Mouse (Mus musculus) testis, adult 2 months (tissue): ENCODE data around the gene Homer1. TPM values are rescaled to one million over a fixed set of nuclear protein-coding genes. Genes with fewer than 3 reads are reported as not detected.
A peak's percentile ranks its signal among the peaks of the same experiment; 100 is the strongest.

Experiments used
- H3K27ac ChIP-seq: fragments of 200-500 bp; 2 replicates; pipeline ENCODE4 v1.5.1; 2012; ENCODE audit warnings: low read depth, low read length; ENCODE audit not compliant: control insufficient read depth, insufficient read depth
- H3K27me3 ChIP-seq: fragments of 200-500 bp; 2 replicates; pipeline ENCODE4 v1.6.1; 2012; ENCODE audit warnings: mild to moderate bottlenecking, low read length, moderate library complexity; ENCODE audit not compliant: control insufficient read depth, insufficient read depth
- H3K36me3 ChIP-seq: fragments of 200-500 bp; 2 replicates; pipeline ENCODE4 v1.6.1; 2012; ENCODE audit warnings: mild to moderate bottlenecking, low read length; ENCODE audit not compliant: control insufficient read depth, insufficient read depth
- H3K4me1 ChIP-seq: fragments of 200-500 bp; 2 replicates; pipeline ENCODE4 v1.6.1; 2012; ENCODE audit warnings: low read length; ENCODE audit not compliant: control insufficient read depth, insufficient read depth
- H3K4me3 ChIP-seq: fragments of 200-500 bp; 2 replicates; pipeline ENCODE4 v1.5.1; 2012; ENCODE audit warnings: low read depth, mild to moderate bottlenecking, low read length, moderate library complexity, mixed read lengths; ENCODE audit not compliant: control insufficient read depth
- CTCF ChIP-seq: fragments of 200-500 bp; IDR thresholded peaks from 2 replicates; pipeline ENCODE4 v1.5.1; 2012; ENCODE audit warnings: low read depth, mild to moderate bottlenecking, inconsistent platforms, low read length, moderate library complexity; ENCODE audit not compliant: control insufficient read depth, insufficient read depth, insufficient replicate concordance
- POLR2A ChIP-seq: fragments of 200-500 bp; IDR thresholded peaks from 2 replicates; pipeline ENCODE4 v1.6.1; 2012; ENCODE audit warnings: low read depth, mild to moderate bottlenecking, inconsistent platforms, low read length, moderate library complexity; ENCODE audit not compliant: control insufficient read depth
- polyA plus RNA-seq: library from polyadenylated mRNA; depleted of rRNA; stranded (reverse); fragments of >200 nt; gene quantifications from 2 replicates; pipeline ENCODE4 v1.2.3, GENCODE M21; 2012

Homer1 gene
- polyA plus RNA-seq, 1 experiment: 4.7 TPM

DNA sequence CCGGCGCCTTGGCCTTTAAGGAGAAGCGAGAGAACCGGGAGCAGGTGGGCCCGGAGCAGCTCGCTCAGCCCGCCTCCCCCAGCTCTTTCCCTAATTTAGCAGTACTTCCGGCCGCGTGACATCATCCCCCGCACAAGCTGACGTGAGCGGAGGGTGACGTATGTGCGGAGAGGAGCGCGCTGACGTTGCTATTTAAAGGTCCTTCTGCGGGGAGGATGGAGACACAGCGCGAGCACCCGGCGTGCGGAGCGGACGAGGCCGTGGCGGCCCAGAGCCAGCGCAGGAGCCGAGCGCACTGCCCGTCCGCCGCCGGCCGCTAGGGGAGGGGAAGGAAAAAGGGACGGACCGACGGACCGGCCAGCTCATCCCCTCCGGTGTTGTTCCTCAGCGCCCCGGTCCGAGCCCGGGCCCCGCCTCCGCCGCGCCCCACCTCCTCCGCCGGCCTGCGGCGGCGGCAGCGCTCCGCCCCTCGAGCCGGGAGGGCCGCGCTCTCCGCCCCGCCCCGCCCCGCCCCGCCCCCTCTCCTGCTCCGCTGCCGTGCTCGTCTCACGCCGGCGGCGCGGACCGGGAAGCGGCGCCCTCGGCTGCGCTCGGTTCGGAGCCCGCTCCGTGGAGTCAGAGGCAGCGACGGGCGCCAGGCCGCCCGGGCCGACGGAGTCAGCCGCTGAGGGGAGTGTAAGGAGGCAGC is 4.3 kb downstream of the Homer1 start:
- peak overlapping the region; percentile 94 for H3K4me3 ChIP-seq
- no peaks in the 10 kb centered on the region for H3K36me3 ChIP-seq
- no peaks in the 10 kb centered on the region for H3K27me3 ChIP-seq
- H3K27ac ChIP-seq: peak overlapping the region; percentile 89
- peaks cover 5% of the 10 kb centered on the region for H3K4me1 ChIP-seq
- TF ChIP-seq POLR2A (peak; percentile 85; the same call in 1 of the 2 replicates), CTCF (peak; percentile 33; the same call in 1 of the 2 replicates)

DNA sequence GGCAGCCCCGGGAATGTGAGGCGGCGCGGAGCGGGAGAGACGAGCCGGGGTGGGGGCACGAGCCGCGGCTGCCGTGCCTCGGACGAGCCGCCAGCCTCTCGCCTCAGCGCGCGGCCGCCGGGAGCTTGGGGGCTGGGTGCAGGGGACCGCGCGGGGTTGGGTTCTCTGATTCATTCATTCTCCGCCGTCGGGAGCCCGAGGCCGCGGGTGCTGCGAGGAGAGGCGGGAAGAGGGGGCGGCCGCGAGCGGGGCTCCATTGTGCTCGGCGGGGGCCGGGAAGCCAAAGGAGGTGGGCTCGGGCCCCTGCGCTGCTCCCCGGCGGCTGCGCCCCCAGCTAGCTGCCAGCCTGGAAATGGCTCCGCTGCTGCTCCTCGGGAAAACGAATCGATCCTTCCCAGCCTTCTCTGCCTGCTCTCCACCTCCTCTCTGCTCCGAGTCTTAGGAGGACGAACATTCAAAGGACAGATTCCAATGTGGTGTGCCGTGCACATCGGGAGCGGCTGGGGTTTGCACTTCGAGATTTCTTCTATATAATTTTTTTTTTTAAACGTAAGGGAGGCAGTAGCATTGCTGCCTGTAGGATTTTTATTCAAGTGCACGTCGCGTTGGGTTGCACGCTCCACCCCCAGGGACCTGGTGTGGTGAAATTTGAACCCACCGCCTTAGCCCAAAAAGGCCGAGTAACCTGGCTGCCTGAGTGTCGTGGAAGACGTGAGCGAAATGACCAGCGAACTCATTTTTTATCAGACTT is 5.0 kb downstream of the Homer1 start:
- peak overlapping the region; percentile 94 for H3K4me3 ChIP-seq
- no peaks in the 10 kb centered on the region for H3K36me3 ChIP-seq
- TF ChIP-seq CTCF (no peak), POLR2A (no peak)
- H3K4me1 ChIP-seq: peaks cover 5% of the 10 kb centered on the region
- H3K27ac ChIP-seq: peak overlapping the region; percentile 89
- H3K27me3 ChIP-seq: no peaks in the 10 kb centered on the region

DNA sequence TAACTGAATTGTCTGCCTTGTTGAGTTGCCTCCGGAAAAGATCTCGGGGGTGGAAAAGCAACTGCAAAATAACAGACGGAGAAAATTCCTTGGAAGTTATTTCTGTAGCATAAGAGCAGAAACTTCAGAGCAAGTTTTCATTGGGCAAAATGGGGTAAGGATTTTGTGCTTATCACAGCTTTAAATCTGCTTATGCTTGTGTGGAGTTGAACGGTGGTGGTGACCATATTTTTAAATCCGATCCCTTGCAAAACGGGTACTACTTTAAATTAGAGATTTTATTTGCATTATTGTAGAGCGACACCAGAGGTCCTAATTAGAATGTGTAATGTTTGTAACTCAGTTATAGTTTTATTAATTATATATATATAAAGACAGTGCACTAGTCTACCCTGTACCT is 5.7 kb downstream of the Homer1 start:
- TF ChIP-seq POLR2A: no peak
- no peak for TF ChIP-seq CTCF
- peak overlapping the region; percentile 94 for H3K4me3 ChIP-seq
- H3K27ac ChIP-seq: peak overlapping the region; percentile 8; the same call in 1 of the 2 replicates
- H3K36me3 ChIP-seq: no peaks in the 10 kb centered on the region
- peaks cover 5% of the 10 kb centered on the region for H3K4me1 ChIP-seq
- no peaks in the 10 kb centered on the region for H3K27me3 ChIP-seq

GRCm38 (mm10) chr13:93305636-93306035 is 6.2 kb downstream of the Homer1 start:
- Histone ChIP-seq H3K4me1 (peaks cover 5% of the 10 kb centered on the region), H3K4me3 (peak overlapping the region; percentile 27; the same call in 1 of the 2 replicates), H3K27ac (no peak overlapping the region), H3K27me3 (no peaks in the 10 kb centered on the region), H3K36me3 (no peaks in the 10 kb centered on the region)
- TF ChIP-seq POLR2A: no peak
- no peak for TF ChIP-seq CTCF

DNA sequence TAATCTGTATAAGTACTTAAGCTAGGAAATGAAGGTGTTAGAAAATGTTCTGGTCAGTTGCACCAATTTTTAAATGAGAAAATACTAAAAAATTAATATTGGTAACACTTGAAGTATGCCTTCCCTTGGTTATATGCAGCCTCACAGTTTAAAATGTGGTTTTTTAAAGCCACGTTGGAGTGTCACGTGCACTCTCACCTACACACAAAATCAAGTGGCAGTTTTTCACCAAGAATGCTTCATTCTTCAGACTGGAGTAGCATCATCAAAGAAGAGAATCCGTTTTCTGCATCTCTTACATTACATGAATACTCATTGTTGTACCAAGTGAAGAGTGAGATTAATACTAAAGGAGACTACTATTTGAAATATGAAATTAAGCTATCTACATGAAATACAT is 7.1 kb downstream of the Homer1 start:
- Histone ChIP-seq H3K4me3 (no peak overlapping the region), H3K27ac (no peak overlapping the region), H3K4me1 (peaks cover 5% of the 10 kb centered on the region)

GRCm38 (mm10) chr13:93307700-93308099 is 8.3 kb downstream of the Homer1 start:
- Histone ChIP-seq H3K36me3 (no peaks in the 10 kb centered on the region), H3K27me3 (no peaks in the 10 kb centered on the region), H3K4me3 (no peak overlapping the region), H3K4me1 (peaks cover 5% of the 10 kb centered on the region), H3K27ac (no peak overlapping the region)
- TF ChIP-seq CTCF (no peak), POLR2A (no peak)

More for the DNA sequence above, 7.1 kb downstream of the Homer1 start:
- no peaks in the 10 kb centered on the region for H3K36me3 ChIP-seq
- TF ChIP-seq CTCF (no peak), POLR2A (no peak)
- H3K27me3 ChIP-seq: no peaks in the 10 kb centered on the region

DNA sequence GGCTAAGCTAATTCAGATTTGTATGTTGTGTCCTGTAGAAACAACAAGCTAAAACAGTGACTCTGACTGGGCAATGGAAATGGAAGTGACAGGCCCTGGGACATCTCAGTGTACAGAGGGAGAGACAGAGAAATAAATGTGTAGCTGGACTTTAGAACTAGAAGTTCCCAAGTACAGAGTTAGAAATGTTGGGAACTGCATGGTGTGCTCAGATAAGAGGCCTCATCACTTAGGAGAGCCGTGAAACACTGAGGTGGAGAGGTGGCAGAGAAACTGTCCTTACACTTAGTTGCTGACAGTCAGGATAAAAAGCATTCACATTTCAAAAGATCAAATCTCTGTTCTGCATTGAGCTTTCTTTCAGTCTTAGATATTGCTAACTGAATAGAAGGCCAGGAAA is 9.9 kb downstream of the Homer1 start:
- TF ChIP-seq POLR2A: no peak
- no peak for TF ChIP-seq CTCF
- H3K36me3 ChIP-seq: no peaks in the 10 kb centered on the region
- H3K4me3 ChIP-seq: no peak overlapping the region
- H3K27ac ChIP-seq: no peak overlapping the region
- H3K27me3 ChIP-seq: no peaks in the 10 kb centered on the region
- H3K4me1 ChIP-seq: peaks cover 5% of the 10 kb centered on the region
